In genomic region chr4:131252602-131253442, GRCm38 (mm10) we compare ENCODE assay signal across 9 mouse cellular contexts.
DNase-seq lines count a peak whose midpoint lies in the region; ATAC-seq and TF ChIP-seq lines count a peak whose summit lies in the region.
"Had no signal": no experiment of that assay in that cellular context is flagged by ENCODE, and none has a peak within 500 bp of the region (broad histone marks: within the 10 kb centered on the region; RNA-seq: fewer than 3 reads in every experiment).

No protein-coding gene starts in this region.

- peak; percentile 41 for DNase-seq in thymus, postnatal 4 days
- no peak for DNase-seq in thymus, postnatal 0 days (ENCODE audit: low spot score)
- peak; percentile 83 for DNase-seq in heart, embryonic 10.5 days (ENCODE audit: low spot score)
- peak; percentile 82 for DNase-seq in neural tube, embryonic 11.5 days (ENCODE audit: low spot score)
- peak; percentile 56 to 60 for DNase-seq in urinary bladder, adult 18-20 months (ENCODE audit: low spot score in 2 of 2)

- H3K9ac ChIP-seq in kidney, embryonic 14.5 days (ENCODE audit: low read depth, low read length) = peak overlapping the region; percentile 47
- peak overlapping the region; percentile 50; the same call in 1 of the 2 replicates for H3K9ac ChIP-seq in limb, embryonic 13.5 days
- peak overlapping the region; percentile 39; the same call in 1 of the 2 replicates for H3K9ac ChIP-seq in neural tube, embryonic 11.5 days (ENCODE audit: low read length)

- TF ChIP-seq POLR2A in embryonic fibroblast, embryonic 13.5 days (IDR thresholded peaks at IDR 0.05; ENCODE audit: low read depth, low read length) = no peak

- peaks cover 27% of the 10 kb centered on the region for H3K27me3 ChIP-seq in heart, embryonic 10.5 days (ENCODE audit: insufficient read depth, poor library complexity, severe bottlenecking)
- H3K27me3 ChIP-seq in kidney, embryonic 14.5 days (ENCODE audit: control insufficient read depth, insufficient read depth, low read length) = no peaks in the 10 kb centered on the region
- H3K27me3 ChIP-seq in limb, embryonic 13.5 days = peaks cover 12% of the 10 kb centered on the region; the same call in 1 of the 2 replicates
- 0 out of 2 replicates have a peak, but pooled peaks cover 5% of the 10 kb centered on the region for H3K27me3 ChIP-seq in neural tube, embryonic 11.5 days (ENCODE audit: control insufficient read depth, insufficient read depth, low read length)

- peak; percentile 85 for ATAC-seq in kidney, embryonic 14.5 days (ENCODE audit: low FRiP score, low TSS enrichment)
- peak; percentile 77 for ATAC-seq in limb, embryonic 13.5 days (ENCODE audit: low FRiP score, low read depth)
- ATAC-seq in neural tube, embryonic 11.5 days (ENCODE audit: insufficient read depth, low FRiP score, low TSS enrichment) = no peak

- H3K27ac ChIP-seq in embryonic fibroblast, embryonic 13.5 days (ENCODE audit: insufficient read depth, low read length) = no peak overlapping the region
- peak overlapping the region; percentile 77 for H3K27ac ChIP-seq in heart, embryonic 10.5 days
- no peak overlapping the region for H3K27ac ChIP-seq in kidney, embryonic 14.5 days (ENCODE audit: low read depth, low read length)
- H3K27ac ChIP-seq in limb, embryonic 13.5 days = no peak overlapping the region
- no peak overlapping the region for H3K27ac ChIP-seq in neural tube, embryonic 11.5 days (ENCODE audit: low read depth, low read length)

- H3K36me3 ChIP-seq in heart, embryonic 10.5 days = no peaks in the 10 kb centered on the region
- no peaks in the 10 kb centered on the region for H3K36me3 ChIP-seq in kidney, embryonic 14.5 days (ENCODE audit: control insufficient read depth, insufficient read depth, low read length)
- no peaks in the 10 kb centered on the region for H3K36me3 ChIP-seq in limb, embryonic 13.5 days
- H3K36me3 ChIP-seq in neural tube, embryonic 11.5 days (ENCODE audit: control insufficient read depth, insufficient read depth, low read length) = no peaks in the 10 kb centered on the region

- no peak overlapping the region for H3K4me3 ChIP-seq in embryonic fibroblast, embryonic 13.5 days (ENCODE audit: insufficient read depth, low read length)
- H3K4me3 ChIP-seq in heart, embryonic 10.5 days = peak overlapping the region; percentile 41
- peak overlapping the region; percentile 18 for H3K4me3 ChIP-seq in kidney, embryonic 14.5 days (ENCODE audit: low read length)
- H3K4me3 ChIP-seq in limb, embryonic 13.5 days = peak overlapping the region; percentile 28
- H3K4me3 ChIP-seq in neural tube, embryonic 11.5 days (ENCODE audit: low read depth, low read length) = 0 out of 2 replicates have a peak overlapping the region, but pooled peaks have one; percentile 16
- H3K4me3 ChIP-seq: myocyte had no signal

- 20% methylated on average over 30 of the region's 30 CpGs for WGBS in heart, embryonic 10.5 days
- WGBS in kidney, embryonic 14.5 days = 18% methylated on average over 30 of the region's 30 CpGs
- WGBS in limb, embryonic 13.5 days = 16% methylated on average over 30 of the region's 30 CpGs
- 21% methylated on average over 30 of the region's 30 CpGs for WGBS in neural tube, embryonic 11.5 days

- no peaks in the 10 kb centered on the region for H3K9me3 ChIP-seq in heart, embryonic 10.5 days
- no peaks in the 10 kb centered on the region for H3K9me3 ChIP-seq in kidney, embryonic 14.5 days (ENCODE audit: control insufficient read depth, low read length)
- H3K9me3 ChIP-seq in limb, embryonic 13.5 days = no peaks in the 10 kb centered on the region
- no peaks in the 10 kb centered on the region for H3K9me3 ChIP-seq in neural tube, embryonic 11.5 days (ENCODE audit: control insufficient read depth, low read length)

- no peaks in the 10 kb centered on the region for H3K4me1 ChIP-seq in embryonic fibroblast, embryonic 13.5 days (ENCODE audit: control insufficient read depth, insufficient read depth, low read length)
- H3K4me1 ChIP-seq in heart, embryonic 10.5 days = peaks cover 14% of the 10 kb centered on the region
- peaks cover 10% of the 10 kb centered on the region; the same call in 1 of the 2 replicates for H3K4me1 ChIP-seq in kidney, embryonic 14.5 days (ENCODE audit: control insufficient read depth, insufficient read depth, low read length)
- peaks cover 5% of the 10 kb centered on the region for H3K4me1 ChIP-seq in limb, embryonic 13.5 days
- H3K4me1 ChIP-seq in neural tube, embryonic 11.5 days (ENCODE audit: control insufficient read depth, insufficient read depth, low read length) = no peaks in the 10 kb centered on the region

- H3K4me2 ChIP-seq in kidney, embryonic 14.5 days (replicated peaks; ENCODE audit: low read depth, low read length) = peak overlapping the region; percentile 47
- peak overlapping the region; percentile 61 for H3K4me2 ChIP-seq in limb, embryonic 13.5 days (replicated peaks)
- peak overlapping the region; percentile 37 for H3K4me2 ChIP-seq in neural tube, embryonic 11.5 days (ENCODE audit: low read depth)

- peak; percentile 84 for TF ChIP-seq CTCF in embryonic fibroblast, embryonic 13.5 days (IDR thresholded peaks at IDR 0.05; ENCODE audit: borderline replicate concordance, insufficient read depth, low read length)
